8 mouse cellular contexts compared by ENCODE assay signal in genomic region chr5:142961398-142961880, GRCm38 (mm10). TPM values are rescaled to one million over a fixed set of nuclear protein-coding genes. Genes with fewer than 3 reads are reported as not detected.
DNase-seq lines count a peak whose midpoint lies in the region; ATAC-seq and TF ChIP-seq lines count a peak whose summit lies in the region.

No protein-coding gene starts in this region.

- peak overlapping the region; percentile 47 for H3K4me3 ChIP-seq in cerebellum, adult 2 months (replicated peaks; ENCODE audit: insufficient read depth, low read depth, low read length)
- peak overlapping the region; percentile 81 for H3K4me3 ChIP-seq in heart, embryonic 15.5 days
- H3K4me3 ChIP-seq in liver, embryonic 11.5 days (ENCODE audit: low read depth, low read length), result peak overlapping the region; percentile 70

- H3K9me3 ChIP-seq in heart, embryonic 15.5 days (replicated peaks), result no peaks in the 10 kb centered on the region
- no peaks in the 10 kb centered on the region for H3K9me3 ChIP-seq in liver, embryonic 11.5 days (ENCODE audit: control insufficient read depth, low read length)

- peak overlapping the region; percentile 85 for H3K9ac ChIP-seq in heart, embryonic 15.5 days
- H3K9ac ChIP-seq in liver, embryonic 11.5 days (ENCODE audit: low read depth, low read length), result peak overlapping the region; percentile 70

- TF ChIP-seq POLR2A in cerebellum, adult 2 months (IDR thresholded peaks at IDR 0.05; ENCODE audit: borderline replicate concordance, insufficient read depth, low read length), result no peak

- WGBS in cerebellum, adult 2 months, result 16% methylated on average over 15 of the region's 15 CpGs
- WGBS in heart, embryonic 15.5 days, result 5% methylated on average over 13 of the region's 15 CpGs
- WGBS in liver, embryonic 11.5 days, result 1% methylated on average over 15 of the region's 15 CpGs

- H3K4me1 ChIP-seq in cerebellum, adult 2 months (ENCODE audit: control insufficient read depth, insufficient read depth, low read length), result no peaks in the 10 kb centered on the region
- H3K4me1 ChIP-seq in heart, embryonic 15.5 days (replicated peaks), result peaks cover 50% of the 10 kb centered on the region
- peaks cover 12% of the 10 kb centered on the region for H3K4me1 ChIP-seq in liver, embryonic 11.5 days (replicated peaks; ENCODE audit: control insufficient read depth, insufficient read depth, low read length)

- peak; percentile 54 for ATAC-seq in heart, embryonic 15.5 days (replicated peaks; ENCODE audit: insufficient number of reproducible peaks, insufficient read depth, low FRiP score, low read depth)
- peak; percentile 29; the same call in 1 of the 2 replicates for ATAC-seq in liver, embryonic 11.5 days (replicated peaks; ENCODE audit: low FRiP score)

- DNase-seq in cerebellum, adult 2 months, result no peak
- DNase-seq in cerebellum, postnatal 25 days, result no peak
- DNase-seq in MN1 (ENCODE audit: low spot score), result peak; percentile 86
- DNase-seq in liver, embryonic 11.5 days (ENCODE audit: low spot score), result peak; percentile 54
- DNase-seq in skeletal muscle tissue, adult 2 months (ENCODE audit: low read depth, low spot score), result peak; percentile 35
- DNase-seq in right cerebral cortex, adult 2 months (ENCODE audit: low spot score in 2 of 2), result no peak
- no peak for DNase-seq in layer of hippocampus, postnatal 25 days (ENCODE audit: extremely low spot score in 1 of 2, low spot score in 1 of 2)

- H3K27me3 ChIP-seq in cerebellum, adult 2 months (ENCODE audit: control insufficient read depth, insufficient read depth, low read length), result peaks cover 2% of the 10 kb centered on the region; the same call in 1 of the 2 replicates
- peaks cover 4% of the 10 kb centered on the region; the same call in 1 of the 2 replicates for H3K27me3 ChIP-seq in heart, embryonic 15.5 days
- H3K27me3 ChIP-seq in liver, embryonic 11.5 days (replicated peaks; ENCODE audit: control insufficient read depth, insufficient read depth, low read length), result peaks cover 50% of the 10 kb centered on the region

- no peak for TF ChIP-seq CTCF in cerebellum, adult 2 months (IDR thresholded peaks at IDR 0.05; ENCODE audit: borderline replicate concordance, insufficient read depth, low read depth, low read length)

- H3K4me2 ChIP-seq in heart, embryonic 15.5 days, result peak overlapping the region; percentile 94
- peak overlapping the region; percentile 81 for H3K4me2 ChIP-seq in liver, embryonic 11.5 days

- H3K27ac ChIP-seq in cerebellum, adult 2 months (ENCODE audit: insufficient read depth, low read length), result no peak overlapping the region
- peak overlapping the region; percentile 87 for H3K27ac ChIP-seq in heart, embryonic 15.5 days
- peak overlapping the region; percentile 82 for H3K27ac ChIP-seq in liver, embryonic 11.5 days (ENCODE audit: low read depth, low read length)

- H3K36me3 ChIP-seq in heart, embryonic 15.5 days, result no peaks in the 10 kb centered on the region
- H3K36me3 ChIP-seq in liver, embryonic 11.5 days (ENCODE audit: control insufficient read depth, insufficient read depth, low read length), result peaks cover 5% of the 10 kb centered on the region; the same call in 1 of the 2 replicates

RNA-seq across cellular contexts. Expression of gene Fscn1, which starts 1.3 kb away (rescaled TPM):
- polyA plus RNA-seq in cerebellum, adult 2 months (2012; rRNA removed), result 110 and 115 TPM in 2 replicates
- polyA plus RNA-seq in heart, embryonic 15.5 days (2015; fragmentation: Nextera tagmentation; extraction: Ambion mirVana), result 108 and 137 TPM in 2 replicates
- polyA plus RNA-seq in liver, embryonic 11.5 days (2014; fragmentation: Nextera tagmentation; extraction: Ambion mirVana), result 142 and 148 TPM in 2 replicates
- total RNA-seq in layer of hippocampus, postnatal 25 days (2021), result 100 to 1,000 TPM; 229 to 232 TPM

RNA-seq across cellular contexts. Expression of gene Actb, which starts 54.9 kb away (rescaled TPM):
- polyA plus RNA-seq in cerebellum, adult 2 months (2012; rRNA removed), result 2,136 and 2,149 TPM in 2 replicates
- polyA plus RNA-seq in heart, embryonic 15.5 days (2015; fragmentation: Nextera tagmentation; extraction: Ambion mirVana), result 5,943 and 6,493 TPM in 2 replicates
- polyA plus RNA-seq in liver, embryonic 11.5 days (2014; fragmentation: Nextera tagmentation; extraction: Ambion mirVana), result 11,958 and 12,749 TPM in 2 replicates
- total RNA-seq in layer of hippocampus, postnatal 25 days (2021), result 1,000 to 10,000 TPM; 3,553 to 3,743 TPM

Comparison
In these comparisons a context has a peak if more than half of its experiments do, and no peak if none do; other contexts are left out.
1. DNase-seq: peak in MN1 (single experiment), liver, embryonic 11.5 days (single experiment) and skeletal muscle tissue, adult 2 months (single experiment); none in cerebellum, adult 2 months (0 of 2), cerebellum, postnatal 25 days (0 of 2), right cerebral cortex, adult 2 months (0 of 2) and layer of hippocampus, postnatal 25 days (0 of 2).
2. Peak in every context shown above with its lines, with median percentiles within 50 percentile points of each other: H3K4me3 ChIP-seq.